Mouse (Mus musculus) liver, adult 2 months (tissue): ENCODE measurements around the gene Csf1. TPM values are rescaled to one million over a fixed set of nuclear protein-coding genes. Genes with fewer than 3 reads are reported as not detected.
A peak's percentile ranks its signal among the peaks of the same experiment; 100 is the strongest.

Experiments used
- DNase-seq: peaks from one replicate; pipeline ENCODE4 v3.0.0-alpha.2; 2011; ENCODE audit warnings: low read depth, low spot score; ENCODE audit errors: extremely low read depth
- H3K27ac ChIP-seq: fragments of 200-500 bp; replicated peaks from 2 replicates; pipeline ENCODE4 v1.5.1; 2012; ENCODE audit warnings: low read depth, mild to moderate bottlenecking, control low read depth, inconsistent platforms, low read length; ENCODE audit not compliant: insufficient read depth
- H3K27me3 ChIP-seq: fragments of 200-500 bp; 2 replicates; pipeline ENCODE4 v1.6.1; 2012; ENCODE audit warnings: mild to moderate bottlenecking, moderate library complexity, low read length, inconsistent platforms; ENCODE audit not compliant: control insufficient read depth, insufficient read depth
- H3K36me3 ChIP-seq: fragments of 200-500 bp; 2 replicates; pipeline ENCODE4 v1.6.1; 2012; ENCODE audit warnings: low read length, inconsistent platforms; ENCODE audit not compliant: control insufficient read depth, insufficient read depth
- H3K4me1 ChIP-seq: fragments of 200-500 bp; 2 replicates; pipeline ENCODE4 v1.6.1; 2011; ENCODE audit warnings: low read length; ENCODE audit not compliant: control insufficient read depth, insufficient read depth
- H3K4me3 ChIP-seq: fragments of 200-500 bp; 2 replicates; pipeline ENCODE4 v1.5.1; 2011; ENCODE audit warnings: low read depth, mild to moderate bottlenecking, control low read depth, low read length, moderate library complexity; ENCODE audit not compliant: insufficient read depth
- H3K79me2 ChIP-seq: fragments of 200-500 bp; 2 replicates; pipeline ENCODE4 v1.6.1; 2012; ENCODE audit warnings: inconsistent platforms, mild to moderate bottlenecking, low read length, moderate library complexity; ENCODE audit not compliant: control insufficient read depth, insufficient read depth
- H3K9ac ChIP-seq: fragments of 200-500 bp; 2 replicates; pipeline ENCODE4 v1.6.1; 2012; ENCODE audit warnings: low read depth, mild to moderate bottlenecking, control low read depth, inconsistent platforms, low read length
- CTCF ChIP-seq: fragments of 200-500 bp; IDR thresholded peaks from 2 replicates; pipeline ENCODE4 v1.5.1; 2011; ENCODE audit warnings: low read depth, low read length, control low read depth
- POLR2A ChIP-seq: fragments of 200-500 bp; IDR thresholded peaks from 2 replicates; pipeline ENCODE4 v1.6.1; 2011; ENCODE audit warnings: low read length, control low read depth; ENCODE audit not compliant: insufficient read depth; ENCODE audit errors: extremely low read depth
- WGBS: fragments of 180-500 bp; shearing (Covaris S2); methylation state at CpG from one replicate; pipeline ENCODE4 v1.1.7; 2018; 5-methylcytosine and 5-hydroxymethylcytosine counted together
- polyA plus RNA-seq: library from polyadenylated mRNA; depleted of rRNA; stranded (reverse); fragments of >200 nt; gene quantifications from 2 replicates; pipeline ENCODE4 v1.2.3, GENCODE M21; 2012
- total RNA-seq: library from RNA; depleted of rRNA; stranded (reverse); fragments of >200 nt; gene quantifications from 2 replicates; pipeline ENCODE4 v1.2.3, GENCODE M21; 2014

Gene Csf1
- total and polyA plus RNA-seq, 2 experiments, result 3.3 to 6.6 TPM

DNA sequence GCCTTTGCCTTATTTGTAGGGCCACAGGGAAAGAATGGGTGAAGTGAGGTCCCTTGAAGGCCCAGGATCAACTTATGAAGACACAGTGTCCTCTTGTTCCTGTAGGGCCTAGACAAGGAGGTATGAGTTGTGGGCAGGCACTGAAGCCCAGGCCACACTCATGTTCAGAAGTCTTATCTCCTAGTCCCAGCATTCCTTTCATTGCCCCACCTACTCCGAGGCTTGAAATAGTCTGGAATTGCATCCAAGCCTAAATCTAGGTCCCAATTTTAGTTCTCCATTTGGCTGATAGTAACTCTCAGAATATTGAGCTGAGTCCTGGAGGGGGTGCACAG lies 55.9 kb downstream of the Csf1 start:
- Histone ChIP-seq H3K4me3 (no peak overlapping the region), H3K9ac (no peak overlapping the region), H3K27me3 (no peaks in the 10 kb centered on the region), H3K27ac (no peak overlapping the region), H3K4me1 (no peaks in the 10 kb centered on the region), H3K36me3 (no peaks in the 10 kb centered on the region), H3K79me2 (no peaks in the 10 kb centered on the region)
- WGBS, result 84% methylated on average over 1 of the region's 1 CpGs
- no peak for DNase-seq
- no peak for TF ChIP-seq POLR2A
- no peak for TF ChIP-seq CTCF

DNA sequence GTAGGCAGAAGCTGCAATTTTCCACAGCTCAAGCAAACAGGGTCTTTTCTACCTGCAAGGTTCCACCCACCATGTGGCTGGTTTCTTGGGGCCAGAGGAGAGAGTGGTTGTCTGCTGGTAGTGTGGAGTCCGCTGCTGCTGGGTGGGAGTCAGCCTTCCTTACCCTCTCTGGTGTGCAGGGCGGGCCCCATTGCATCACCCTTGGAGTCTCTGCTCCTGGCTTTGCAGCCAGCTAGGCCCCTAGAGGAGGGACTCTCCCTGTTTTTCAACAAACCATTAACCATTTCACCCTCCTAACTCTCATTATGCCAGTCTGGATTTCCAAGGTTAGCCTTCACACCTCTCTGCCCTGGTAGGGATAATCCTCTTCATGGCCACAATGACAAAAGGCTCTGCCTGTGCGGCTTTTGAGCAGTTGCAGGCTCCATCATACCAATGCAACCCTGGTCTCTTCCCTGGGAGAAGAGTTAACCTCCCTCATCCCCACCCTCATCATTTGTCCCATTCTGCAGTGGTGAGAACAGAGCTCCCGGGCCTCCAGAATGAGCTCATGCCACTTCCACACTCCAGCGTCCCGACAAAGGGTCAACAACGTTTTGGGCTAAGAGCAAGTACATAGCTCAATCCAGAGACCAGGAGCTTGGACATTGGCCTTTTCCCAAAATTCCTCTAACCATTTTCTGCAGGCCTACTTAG lies 56.4 kb downstream of the Csf1 start:
- H3K27me3 ChIP-seq, result no peaks in the 10 kb centered on the region
- H3K79me2 ChIP-seq, result no peaks in the 10 kb centered on the region
- TF ChIP-seq CTCF (no peak), POLR2A (no peak)
- WGBS, result 75% methylated on average over 7 of the region's 7 CpGs
- DNase-seq, result no peak
- H3K4me3 ChIP-seq, result no peak overlapping the region
- H3K9ac ChIP-seq, result no peak overlapping the region
- H3K36me3 ChIP-seq, result no peaks in the 10 kb centered on the region
- H3K4me1 ChIP-seq, result peaks cover 4% of the 10 kb centered on the region
- no peak overlapping the region for H3K27ac ChIP-seq

DNA sequence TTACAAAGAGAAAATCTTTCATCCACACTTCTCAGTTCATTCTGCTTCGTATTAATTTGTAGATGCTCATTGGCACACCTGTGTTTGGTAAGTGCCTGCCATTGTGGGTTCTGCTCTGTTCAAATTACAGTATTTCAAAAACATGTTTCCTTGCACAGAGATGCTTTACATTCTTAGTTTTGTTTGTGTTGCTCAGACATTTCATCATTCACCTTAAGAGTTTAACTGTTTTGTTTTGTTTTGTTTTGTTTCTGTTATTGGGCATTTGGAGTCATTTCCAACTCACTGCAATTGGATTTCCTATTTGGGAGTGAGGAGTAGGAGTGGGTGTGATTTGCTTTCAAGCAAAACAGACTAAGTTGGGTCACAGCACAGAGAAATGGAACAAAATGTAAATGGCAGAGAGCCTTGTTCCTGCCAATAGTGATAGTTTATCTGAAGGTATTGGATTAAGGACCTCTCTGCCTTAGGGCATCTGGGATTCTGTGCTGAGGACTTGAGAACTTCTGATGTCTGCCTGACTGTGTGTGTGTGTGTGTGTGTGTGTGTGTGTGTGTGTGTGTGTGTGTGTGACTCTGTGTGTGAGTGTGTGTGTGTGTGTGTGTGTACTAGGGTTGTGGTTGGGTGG lies 58.4 kb downstream of the Csf1 start:
- no peak overlapping the region for H3K9ac ChIP-seq
- no peaks in the 10 kb centered on the region for H3K36me3 ChIP-seq
- no peak overlapping the region for H3K27ac ChIP-seq
- no peak for DNase-seq
- H3K79me2 ChIP-seq, result no peaks in the 10 kb centered on the region
- peaks cover 4% of the 10 kb centered on the region for H3K4me1 ChIP-seq
- no peak overlapping the region for H3K4me3 ChIP-seq
- 100% methylated on average over 1 of the region's 1 CpGs for WGBS
- no peak for TF ChIP-seq CTCF
- no peak for TF ChIP-seq POLR2A
- H3K27me3 ChIP-seq, result no peaks in the 10 kb centered on the region

DNA sequence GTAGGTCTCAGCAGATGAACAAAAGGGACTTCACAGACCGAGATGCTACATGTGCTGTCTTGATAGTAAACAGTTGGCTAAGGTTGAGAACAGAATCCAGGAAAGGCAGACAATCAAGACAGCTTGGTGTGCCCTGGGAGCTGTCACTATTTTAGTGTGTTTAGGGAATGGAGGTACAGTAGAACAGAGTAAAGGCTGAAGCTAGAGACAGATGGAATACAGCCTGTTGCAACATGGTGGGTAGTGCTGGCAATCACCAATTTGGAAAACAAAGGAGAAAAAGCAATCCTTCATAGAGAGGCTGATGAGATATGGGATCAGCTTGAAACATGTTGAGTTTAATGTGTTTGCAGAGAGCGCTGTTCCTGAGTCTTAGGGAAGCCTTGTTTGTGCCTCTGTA lies 59.6 kb downstream of the Csf1 start:
- no peak overlapping the region for H3K4me3 ChIP-seq
- H3K79me2 ChIP-seq, result peaks cover 4% of the 10 kb centered on the region
- peaks cover 4% of the 10 kb centered on the region for H3K4me1 ChIP-seq
- DNase-seq, result no peak
- no peaks in the 10 kb centered on the region for H3K27me3 ChIP-seq
- H3K36me3 ChIP-seq, result no peaks in the 10 kb centered on the region
- no peak for TF ChIP-seq CTCF
- TF ChIP-seq POLR2A, result no peak
- H3K9ac ChIP-seq, result no peak overlapping the region
- H3K27ac ChIP-seq, result no peak overlapping the region
- WGBS, result 99% methylated on average over 2 of the region's 2 CpGs

DNA sequence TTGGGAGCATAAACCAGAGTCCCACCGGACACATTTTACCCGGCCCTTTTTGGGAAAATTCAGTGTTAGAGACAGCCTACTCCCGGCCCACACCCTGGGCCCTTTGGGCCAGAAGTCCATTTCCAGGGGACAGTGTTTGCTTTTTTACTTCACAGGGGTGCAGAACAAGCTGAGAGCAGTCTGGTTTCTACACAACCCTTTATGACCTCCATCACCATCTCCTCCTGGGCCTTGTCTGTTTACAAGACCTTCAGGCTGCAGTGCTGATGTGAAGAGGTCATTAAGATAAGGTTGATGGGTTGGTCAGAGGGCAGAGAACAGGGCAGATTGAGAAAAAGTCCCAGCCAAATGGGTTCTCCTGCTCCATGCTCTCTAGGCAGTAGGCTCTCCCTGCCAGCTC lies 63.4 kb downstream of the Csf1 start:
- DNase-seq, result peak; percentile 99
- Histone ChIP-seq H3K27me3 (no peaks in the 10 kb centered on the region), H3K4me1 (peaks cover 13% of the 10 kb centered on the region), H3K4me3 (no peak overlapping the region), H3K9ac (no peak overlapping the region), H3K27ac (peak overlapping the region; percentile 87), H3K79me2 (peaks cover 16% of the 10 kb centered on the region), H3K36me3 (no peaks in the 10 kb centered on the region)
- TF ChIP-seq CTCF (no peak), POLR2A (no peak)
- WGBS, result 12% methylated on average over 3 of the region's 3 CpGs
